10 mouse cellular contexts compared by ENCODE assay signal in genomic region chr5:113375783-113376182, GRCm38 (mm10). TPM values are rescaled to one million over a fixed set of nuclear protein-coding genes. Genes with fewer than 3 reads are reported as not detected.
A peak's percentile ranks its signal among the peaks of the same experiment; 100 is the strongest.
DNase-seq lines count a peak whose midpoint lies in the region; ATAC-seq and TF ChIP-seq lines count a peak whose summit lies in the region.
"Had no signal": no experiment of that assay in that cellular context is flagged by ENCODE, and none has a peak within 500 bp of the region (broad histone marks: within the 10 kb centered on the region; RNA-seq: fewer than 3 reads in every experiment).

No protein-coding gene starts in this region.

- 25% methylated on average over 3 of the region's 3 CpGs for WGBS in heart, adult 2 months
- WGBS in heart, embryonic 12.5 days: 35% methylated on average over 3 of the region's 3 CpGs
- 33% methylated on average over 3 of the region's 3 CpGs for WGBS in midbrain, postnatal 0 days

- no peak overlapping the region for H3K27ac ChIP-seq in heart, adult 2 months
- H3K27ac ChIP-seq in heart, embryonic 12.5 days (ENCODE audit: poor library complexity, severe bottlenecking): no peak overlapping the region
- H3K27ac ChIP-seq in midbrain, postnatal 0 days (ENCODE audit: low read depth, low read length): no peak overlapping the region
- H3K27ac ChIP-seq: stomach, embryonic 15.5 days had no signal

- no peaks in the 10 kb centered on the region for H3K36me3 ChIP-seq in heart, adult 2 months (ENCODE audit: control insufficient read depth, insufficient read depth, low read length)
- no peaks in the 10 kb centered on the region for H3K36me3 ChIP-seq in heart, embryonic 12.5 days
- H3K36me3 ChIP-seq in midbrain, postnatal 0 days (ENCODE audit: insufficient read depth, low read length): no peaks in the 10 kb centered on the region
- H3K36me3 ChIP-seq: stomach, embryonic 15.5 days had no signal

- intact Hi-C loops in heart, adult 2 months (cut with DNase I): no loop called here

- no peaks in the 10 kb centered on the region for H3K4me1 ChIP-seq in heart, adult 2 months (ENCODE audit: control insufficient read depth, insufficient read depth, low read length)
- no peaks in the 10 kb centered on the region for H3K4me1 ChIP-seq in heart, embryonic 12.5 days (replicated peaks)
- 0 out of 2 replicates have a peak, but pooled peaks cover 7% of the 10 kb centered on the region for H3K4me1 ChIP-seq in midbrain, postnatal 0 days (ENCODE audit: insufficient read depth, low read length)

- no peak for TF ChIP-seq EP300 in heart, adult 2 months (IDR thresholded peaks at IDR 0.05; ENCODE audit: insufficient read depth, low read depth, low read length)

- no peaks in the 10 kb centered on the region for H3K79me2 ChIP-seq in heart, adult 2 months (replicated peaks; ENCODE audit: control insufficient read depth, insufficient read depth, low read length)

- no peak overlapping the region for H3K9ac ChIP-seq in heart, adult 2 months (ENCODE audit: low read depth, low read length)
- H3K9ac ChIP-seq in heart, embryonic 12.5 days: no peak overlapping the region
- no peak overlapping the region for H3K9ac ChIP-seq in midbrain, postnatal 0 days (replicated peaks; ENCODE audit: low read length, poor library complexity, severe bottlenecking)
- H3K9ac ChIP-seq: stomach, embryonic 15.5 days had no signal

- no peak overlapping the region for H3K4me3 ChIP-seq in heart, adult 2 months
- H3K4me3 ChIP-seq in heart, embryonic 12.5 days: no peak overlapping the region
- no peak overlapping the region for H3K4me3 ChIP-seq in midbrain, postnatal 0 days (ENCODE audit: low read depth, low read length)
- H3K4me3 ChIP-seq: stomach, embryonic 15.5 days had no signal

- ATAC-seq in heart, embryonic 12.5 days (ENCODE audit: insufficient number of reproducible peaks, low FRiP score): no peak
- no peak for ATAC-seq in midbrain, postnatal 0 days (ENCODE audit: low FRiP score)

- peak in 1 of 2 experiments; percentile 52 for DNase-seq in heart, adult 2 months
- peak; percentile 55 to 64 for DNase-seq in B cell, adult 2 months
- DNase-seq in adrenal gland, adult 18-20 months (ENCODE audit: low spot score in 2 of 2): peak; percentile 33 to 62
- peak; percentile 75 for DNase-seq in embryo, embryonic 9.5 days (ENCODE audit: extremely low spot score)
- peak; percentile 65 to 90 for DNase-seq in layer of hippocampus, postnatal 25 days (ENCODE audit: extremely low spot score in 1 of 2, low spot score in 1 of 2)
- peak; percentile 81 for DNase-seq in midbrain, postnatal 0 days (ENCODE audit: low spot score)
- DNase-seq in thymus, postnatal 10 days (ENCODE audit: low spot score in 2 of 2): peak; percentile 8 to 36

- peaks cover 7% of the 10 kb centered on the region; the same call in 1 of the 2 replicates for H3K9me3 ChIP-seq in heart, embryonic 12.5 days (replicated peaks)
- H3K9me3 ChIP-seq in midbrain, postnatal 0 days (ENCODE audit: low read length): no peaks in the 10 kb centered on the region
- H3K9me3 ChIP-seq: stomach, embryonic 15.5 days had no signal

- H3K27me3 ChIP-seq in heart, adult 2 months (ENCODE audit: control insufficient read depth, insufficient read depth, low read length): peaks cover 2% of the 10 kb centered on the region; the same call in 1 of the 2 replicates
- peaks cover 34% of the 10 kb centered on the region for H3K27me3 ChIP-seq in heart, embryonic 12.5 days (replicated peaks)
- H3K27me3 ChIP-seq in midbrain, postnatal 0 days (ENCODE audit: insufficient read depth, low read length): no peaks in the 10 kb centered on the region

- no peak overlapping the region for H3K4me2 ChIP-seq in heart, embryonic 12.5 days
- no peak overlapping the region for H3K4me2 ChIP-seq in midbrain, postnatal 0 days (ENCODE audit: low read depth, low read length, poor library complexity, severe bottlenecking)
- H3K4me2 ChIP-seq: stomach, embryonic 15.5 days had no signal

- TF ChIP-seq CTCF in heart, adult 2 months (IDR thresholded peaks at IDR 0.05): peak; percentile 64
- peak; percentile 92 for TF ChIP-seq CTCF in midbrain, postnatal 0 days (IDR thresholded peaks at IDR 0.05)

- no peak for TF ChIP-seq POLR2A in heart, adult 2 months (IDR thresholded peaks at IDR 0.05; ENCODE audit: insufficient read depth, low read depth, low read length)

RNA-seq across cellular contexts. Expression of gene Aym1, which starts 18.7 kb away (rescaled TPM):
- not detected for total RNA-seq in heart, adult 2 months (2021)
- polyA plus RNA-seq in heart, adult 2 months (2012; rRNA removed): not detected in 2 replicates
- not detected in 2 replicates for polyA plus RNA-seq in heart, embryonic 12.5 days (2016; fragmentation: Nextera tagmentation; extraction: Ambion mirVana)
- not detected for total RNA-seq in adrenal gland, adult 18-20 months (2021)
- total RNA-seq in layer of hippocampus, postnatal 25 days (2021): not detected
- not detected in 2 replicates for total RNA-seq in midbrain, postnatal 0 days (2014; rRNA removed)
- polyA plus RNA-seq in midbrain, postnatal 0 days (2015; fragmentation: Nextera tagmentation; extraction: Ambion mirVana): not detected in 2 replicates
- total RNA-seq: left cerebral cortex, postnatal 10 days had no signal
- polyA plus RNA-seq: stomach, embryonic 15.5 days had no signal
